Mouse (Mus musculus) forelimb bud, embryonic 11.5 days (tissue): ENCODE measurements around the gene Plac8.

Experiments
- DNase-seq: peaks from one replicate; pipeline ENCODE4 v3.0.0-alpha.2; 2012; ENCODE audit warnings: low read depth, low spot score

Gene Plac8

GRCm38 (mm10) chr5:100572069-100572468, at the start of gene Plac8:
Gene Plac8 (minus strand): TSS chr5:100572245.
- DNase-seq: no peak

- no peak for DNase-seq
Observed at GRCm38 (mm10) chr5:100620952-100621351, 48.9 kb upstream of the Plac8 start.

- DNase-seq: no peak
Observed at GRCm38 (mm10) chr5:100619586-100620275, 47.7 kb upstream of the Plac8 start.

GRCm38 (mm10) chr5:100613896-100614768, 42.1 kb upstream of the Plac8 start:
- no peak for DNase-seq

GRCm38 (mm10) chr5:100607868-100608267, 35.8 kb upstream of the Plac8 start:
- DNase-seq: no peak

- DNase-seq: no peak
Observed at GRCm38 (mm10) chr5:100607090-100607762, 35.2 kb upstream of the Plac8 start.

- DNase-seq: no peak
Observed at GRCm38 (mm10) chr5:100605828-100606229, 33.8 kb upstream of the Plac8 start.

- no peak for DNase-seq
Observed at GRCm38 (mm10) chr5:100604061-100604460, 32.0 kb upstream of the Plac8 start.

- no peak for DNase-seq
Observed at GRCm38 (mm10) chr5:100601864-100602263, 29.8 kb upstream of the Plac8 start.

GRCm38 (mm10) chr5:100598961-100599463, 27.0 kb upstream of the Plac8 start:
- no peak for DNase-seq

GRCm38 (mm10) chr5:100597886-100598485, 25.9 kb upstream of the Plac8 start:
- DNase-seq: no peak

GRCm38 (mm10) chr5:100595999-100596398, 24.0 kb upstream of the Plac8 start:
- DNase-seq: no peak

GRCm38 (mm10) chr5:100594803-100595467, 22.9 kb upstream of the Plac8 start:
- DNase-seq: no peak

GRCm38 (mm10) chr5:100590505-100590904, 18.5 kb upstream of the Plac8 start:
- no peak for DNase-seq

- DNase-seq: no peak
Observed at GRCm38 (mm10) chr5:100587626-100588025, 15.6 kb upstream of the Plac8 start.

GRCm38 (mm10) chr5:100587136-100587535, 15.1 kb upstream of the Plac8 start:
- DNase-seq: no peak

- no peak for DNase-seq
Observed at GRCm38 (mm10) chr5:100585657-100586056, 13.6 kb upstream of the Plac8 start.

GRCm38 (mm10) chr5:100585206-100585644, 13.2 kb upstream of the Plac8 start:
- no peak for DNase-seq

GRCm38 (mm10) chr5:100583066-100583465, 11.0 kb upstream of the Plac8 start:
- no peak for DNase-seq

GRCm38 (mm10) chr5:100582435-100582826, 10.4 kb upstream of the Plac8 start:
- no peak for DNase-seq
